Mouse (Mus musculus) left cerebral cortex, adult 2 months (tissue): Measurements from ENCODE around the gene Ints11. TPM values are rescaled to one million over a fixed set of nuclear protein-coding genes. Genes with fewer than 3 reads are reported as not detected.

Experiments used
- DNase-seq, 2 experiments: peaks; one replicate each; pipeline ENCODE4 v3.0.0; 2021 to 2022; ENCODE audit warnings: low spot score in 2 of 2, mixed read lengths in 1 of 2; ENCODE audit errors: extremely low spot score in 1 of 2
- H3K27ac ChIP-seq: fragments of 200-600 bp; 2 replicates; pipeline ENCODE4 v1.8.1; 2022
- H3K4me3 ChIP-seq: fragments of 200-600 bp; 2 replicates; pipeline ENCODE4 v1.8.1; 2022
- CTCF ChIP-seq: fragments of 200-600 bp; IDR thresholded peaks from 2 replicates; pipeline ENCODE4 v1.8.1; 2022; ENCODE audit warnings: antibody characterized with exemption, mild to moderate bottlenecking, moderate library complexity
- intact Hi-C: fragments of 180-260 bp; cut with DNase I; formaldehyde crosslinking; loops from one replicate; pipeline ENCODE4 v1.15.1; 2025
- total RNA-seq, 2 experiments: library from RNA; stranded (reverse); gene quantifications; 2 replicates each; pipeline ENCODE4 v1.2.3; 2021

Ints11 gene
- total RNA-seq, 2 experiments from 2014 or later: 37.3 to 41.1 TPM

GRCm38 (mm10) chr4:155894311-155894881, 25.1 kb downstream of the Ints11 start:
- intact Hi-C loops: loop anchor here (5.0 kb wide), 1 partner anchor 98 kb away; the partner anchor contains the start of genes B3galt6 and Sdf4
- H3K4me3 ChIP-seq: peak overlapping the region; percentile 100
- no peak; the same call in 1 of the 2 replicates for TF ChIP-seq CTCF
- peak; percentile 80 to 83 for DNase-seq
- peak overlapping the region; percentile 93 for H3K27ac ChIP-seq

DNA sequence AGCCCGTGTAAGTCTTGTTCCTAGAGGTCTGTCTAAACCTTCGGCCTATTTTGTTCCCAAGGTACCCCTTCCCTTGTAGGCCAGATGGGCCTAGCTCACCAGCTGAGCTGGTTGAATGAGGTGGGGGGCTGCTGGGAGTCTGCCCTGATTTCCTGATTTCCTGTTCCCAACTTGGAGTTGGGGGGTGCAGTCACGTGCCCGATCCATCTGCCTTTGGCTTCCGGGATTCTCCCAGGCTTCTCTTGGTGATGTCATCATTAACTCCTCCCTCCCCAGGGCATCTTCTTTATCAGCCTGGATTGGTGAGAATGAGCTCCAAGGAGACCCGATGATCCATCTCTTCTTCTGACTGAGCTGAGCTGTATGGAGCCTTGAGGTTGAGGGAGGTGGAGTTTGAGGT, 25.9 kb downstream of the Ints11 start:
- H3K27ac ChIP-seq: peak overlapping the region; percentile 93

DNA sequence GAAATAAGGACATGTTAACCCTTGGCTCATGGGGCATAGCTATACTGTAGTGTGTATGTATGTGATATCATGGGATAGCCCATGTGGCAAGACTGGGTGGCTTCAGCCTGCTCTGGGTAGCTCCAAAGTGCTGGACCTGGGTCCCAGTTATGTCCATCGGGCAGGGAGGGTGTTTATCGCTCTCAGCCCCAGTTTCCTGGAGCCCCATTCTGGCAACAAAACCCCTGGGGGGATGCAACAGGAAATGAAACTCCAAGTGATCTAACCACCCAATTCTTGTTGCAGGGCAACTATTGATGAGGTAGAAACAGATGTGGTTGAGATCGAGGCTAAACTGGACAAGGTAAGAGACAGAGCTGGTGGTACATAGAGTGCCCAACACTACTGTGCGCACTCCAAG, 26.5 kb downstream of the Ints11 start:
- Histone ChIP-seq H3K4me3 (peak overlapping the region; percentile 100), H3K27ac (peak overlapping the region; percentile 93)
- no peak for TF ChIP-seq CTCF
- peak in 1 of 2 experiments; percentile 9 for DNase-seq
- intact Hi-C loops: no loop called here

More for the DNA sequence above, 25.9 kb downstream of the Ints11 start:
- intact Hi-C loops: no loop called here
- DNase-seq: peak; percentile 71
- no peak for TF ChIP-seq CTCF
- H3K4me3 ChIP-seq: peak overlapping the region; percentile 100

DNA sequence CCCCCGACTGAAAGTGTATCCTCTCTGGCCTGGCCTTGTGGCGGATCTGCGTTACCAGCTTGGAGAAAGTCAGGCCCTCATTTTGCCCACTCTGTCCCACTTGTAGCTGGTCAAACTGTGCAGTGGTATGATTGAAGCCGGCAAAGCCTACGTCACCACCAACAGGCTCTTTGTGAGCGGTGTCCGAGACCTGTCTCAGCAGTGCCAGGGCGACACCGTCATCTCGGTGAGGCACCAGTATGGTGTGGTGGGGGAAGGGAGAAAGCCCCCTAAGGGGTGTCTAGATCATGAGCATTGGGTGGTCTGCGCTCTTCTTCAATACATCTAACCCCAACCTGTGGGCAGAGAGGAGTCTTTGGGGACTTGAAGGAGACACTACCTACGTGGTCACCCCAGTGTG, 27.1 kb downstream of the Ints11 start:
- TF ChIP-seq CTCF: no peak
- DNase-seq: peak in 1 of 2 experiments; percentile 7
- no peak overlapping the region for H3K27ac ChIP-seq
- intact Hi-C loops: no loop called here
- H3K4me3 ChIP-seq: no peak overlapping the region

DNA sequence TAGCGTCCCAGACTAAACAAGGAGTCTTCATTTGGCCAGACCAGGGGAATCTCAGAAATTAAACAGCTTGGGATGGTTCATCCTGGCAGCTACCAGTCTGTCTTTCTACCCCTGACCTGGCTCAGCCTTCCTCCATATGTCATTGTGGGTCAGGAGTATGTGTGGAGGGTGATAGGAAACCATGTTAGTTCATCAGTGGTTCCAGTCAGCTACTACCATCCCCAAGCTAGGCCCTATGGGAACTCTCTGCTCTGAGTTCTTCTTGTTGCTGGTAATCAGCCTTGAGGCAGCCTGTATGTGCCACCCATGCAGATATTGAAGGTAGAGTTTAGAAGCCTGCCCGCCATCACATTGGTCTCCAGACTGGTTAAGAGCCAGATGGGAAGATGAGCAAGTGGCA, 29.0 kb downstream of the Ints11 start:
- no peak; the same call in 1 of the 2 replicates for TF ChIP-seq CTCF
- intact Hi-C loops: no loop called here
- no peak for DNase-seq
- Histone ChIP-seq H3K27ac (no peak overlapping the region), H3K4me3 (no peak overlapping the region)

DNA sequence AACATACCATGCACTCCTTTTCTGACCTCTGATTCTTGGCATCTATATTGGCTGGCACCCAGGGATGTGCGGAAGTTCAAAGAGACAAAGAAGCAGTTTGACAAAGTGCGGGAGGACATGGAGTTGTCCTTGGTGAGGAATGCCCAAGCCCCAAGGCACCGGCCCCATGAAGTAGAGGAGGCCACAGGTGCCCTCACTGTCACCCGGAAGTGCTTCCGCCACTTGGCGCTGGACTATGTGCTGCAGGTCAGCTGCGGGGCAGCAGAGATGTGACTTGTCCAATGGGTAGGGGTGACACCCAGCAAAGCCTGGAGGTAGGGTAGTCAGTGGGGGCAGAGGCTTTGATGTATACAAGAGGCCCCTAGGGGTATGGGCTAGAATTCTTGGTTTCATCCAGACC, 30.0 kb downstream of the Ints11 start:
- peak in 1 of 2 experiments; percentile 8 for DNase-seq
- no peak overlapping the region for H3K27ac ChIP-seq
- no peak for TF ChIP-seq CTCF
- no peak overlapping the region for H3K4me3 ChIP-seq
- intact Hi-C loops: no loop called here

- Histone ChIP-seq H3K4me3 (no peak overlapping the region), H3K27ac (no peak overlapping the region; the same call in 1 of the 2 replicates)
- peak in 1 of 2 experiments; percentile 42 for DNase-seq
- intact Hi-C loops: no loop called here
- TF ChIP-seq CTCF: no peak
Observed at GRCm38 (mm10) chr4:155901205-155901604, 31.9 kb downstream of the Ints11 start.

DNA sequence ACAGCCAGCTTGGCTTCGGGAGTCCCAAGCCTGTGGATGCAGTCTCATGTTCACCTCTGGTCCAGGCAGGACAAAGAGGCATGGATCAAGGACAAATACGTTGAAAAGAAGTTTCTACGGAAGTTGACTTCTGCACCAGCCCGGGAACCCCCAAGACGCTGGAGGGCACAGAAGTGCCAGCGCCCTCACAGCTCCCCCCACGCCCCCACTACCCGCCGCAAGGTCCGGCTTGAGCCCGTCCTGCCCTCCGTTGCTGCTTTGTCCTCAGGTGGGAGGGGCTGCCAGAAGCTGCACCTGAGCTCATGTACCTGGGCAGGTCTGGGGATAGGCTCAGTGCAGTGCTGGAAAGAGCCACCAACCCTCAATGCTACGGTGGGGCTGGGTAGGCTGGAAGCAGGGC, 33.9 kb downstream of the Ints11 start:
- H3K27ac ChIP-seq: no peak overlapping the region
- DNase-seq: peak in 1 of 2 experiments; percentile 8
- H3K4me3 ChIP-seq: no peak overlapping the region
- no peak for TF ChIP-seq CTCF
- intact Hi-C loops: no loop called here

DNA sequence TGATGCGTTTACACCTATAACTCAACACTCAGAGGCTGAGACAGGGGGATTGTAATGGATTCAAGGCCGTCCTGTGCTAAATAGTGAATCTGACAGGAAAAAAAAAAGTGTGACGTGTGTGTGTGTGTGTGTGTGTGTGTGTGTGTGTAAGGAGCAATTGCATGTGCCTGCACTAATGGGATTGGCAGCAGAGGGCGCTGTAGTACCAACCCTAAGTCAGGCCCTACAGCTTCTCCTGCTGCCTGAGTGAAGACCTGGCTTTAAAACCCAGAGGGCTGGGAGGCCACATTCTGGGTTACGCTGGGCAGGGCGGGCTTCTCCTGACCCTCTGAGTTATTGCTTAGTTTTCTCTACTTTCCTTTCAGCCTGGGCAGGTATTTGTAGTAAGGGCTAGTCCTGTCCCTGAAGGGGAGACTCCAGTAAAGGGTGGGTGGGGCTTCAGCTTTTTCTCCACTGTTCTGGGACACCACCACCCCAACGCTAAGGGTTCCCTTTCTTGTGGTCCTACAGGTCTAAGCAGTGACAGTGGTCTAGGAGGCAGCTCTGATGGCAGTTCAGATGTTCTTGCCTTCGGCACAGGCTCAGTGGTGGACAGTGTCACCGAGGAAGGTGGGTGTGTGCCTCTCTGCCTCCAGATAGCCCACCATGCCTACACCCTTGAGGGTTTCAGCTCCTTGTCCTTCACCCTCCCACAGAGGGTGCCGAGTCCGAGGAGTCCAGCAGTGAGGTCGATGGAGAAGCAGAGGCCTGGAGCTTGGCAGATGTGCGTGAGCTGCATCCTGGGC, 35.2 kb downstream of the Ints11 start:
- intact Hi-C loops: no loop called here

DNA sequence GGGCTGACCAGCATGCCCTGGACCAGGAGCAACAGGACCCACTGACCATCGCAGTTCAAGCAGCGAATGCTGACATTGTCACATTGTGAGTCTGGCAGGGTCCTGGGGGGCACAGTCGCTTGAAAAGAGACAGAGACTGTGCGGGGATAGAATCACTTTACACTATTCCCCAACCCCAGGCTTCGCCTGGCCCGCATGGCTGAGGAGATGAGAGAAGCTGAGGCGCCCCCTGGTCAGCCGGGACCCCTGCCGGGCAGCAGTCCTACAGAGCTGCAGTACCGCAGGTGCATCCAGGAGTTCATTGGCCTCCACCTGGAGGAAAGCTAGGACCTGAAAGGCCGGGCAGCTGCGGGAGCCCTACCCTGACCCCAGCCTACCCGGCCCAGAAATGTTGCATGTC, 36.3 kb downstream of the Ints11 start:
- TF ChIP-seq CTCF: no peak
- intact Hi-C loops: no loop called here
- Histone ChIP-seq H3K27ac (no peak overlapping the region), H3K4me3 (no peak overlapping the region)
- peak in 1 of 2 experiments; percentile 8 for DNase-seq

More for the DNA sequence above, 35.2 kb downstream of the Ints11 start:
- no peak overlapping the region for H3K4me3 ChIP-seq
- no peak overlapping the region for H3K27ac ChIP-seq
- peak; percentile 10 for DNase-seq
- TF ChIP-seq CTCF: peak; percentile 11

- DNase-seq: peak in 1 of 2 experiments; percentile 9
- Histone ChIP-seq H3K4me3 (no peak overlapping the region), H3K27ac (no peak overlapping the region)
- TF ChIP-seq CTCF: no peak
- intact Hi-C loops: no loop called here
Observed at GRCm38 (mm10) chr4:155906125-155906524, 36.8 kb downstream of the Ints11 start.

DNA sequence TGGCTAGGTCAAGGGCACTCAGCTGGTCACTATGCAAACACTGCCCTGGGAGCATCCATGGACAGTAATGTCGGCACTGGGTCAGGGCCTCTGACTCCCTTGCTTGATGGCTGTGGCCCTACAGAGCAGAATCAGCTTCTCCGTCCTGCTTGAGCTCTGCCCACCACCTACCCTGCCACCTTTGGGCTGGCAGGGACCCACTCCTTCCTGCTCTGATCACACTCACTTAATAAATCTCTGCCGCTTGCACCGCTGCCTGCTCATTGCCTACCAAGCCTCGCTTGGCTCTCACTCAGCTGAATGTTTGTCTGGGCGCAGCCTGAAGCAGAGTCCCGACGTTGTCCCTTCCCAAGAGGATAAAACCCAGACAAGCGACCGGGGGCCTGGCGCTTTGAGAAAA, 37.7 kb downstream of the Ints11 start:
- peak in 1 of 2 experiments; percentile 9 for DNase-seq
- Histone ChIP-seq H3K4me3 (no peak overlapping the region), H3K27ac (no peak overlapping the region)
- intact Hi-C loops: no loop called here
- TF ChIP-seq CTCF: no peak
